Mouse (Mus musculus): ENCODE measurements around the gene Ice1.

DNA sequence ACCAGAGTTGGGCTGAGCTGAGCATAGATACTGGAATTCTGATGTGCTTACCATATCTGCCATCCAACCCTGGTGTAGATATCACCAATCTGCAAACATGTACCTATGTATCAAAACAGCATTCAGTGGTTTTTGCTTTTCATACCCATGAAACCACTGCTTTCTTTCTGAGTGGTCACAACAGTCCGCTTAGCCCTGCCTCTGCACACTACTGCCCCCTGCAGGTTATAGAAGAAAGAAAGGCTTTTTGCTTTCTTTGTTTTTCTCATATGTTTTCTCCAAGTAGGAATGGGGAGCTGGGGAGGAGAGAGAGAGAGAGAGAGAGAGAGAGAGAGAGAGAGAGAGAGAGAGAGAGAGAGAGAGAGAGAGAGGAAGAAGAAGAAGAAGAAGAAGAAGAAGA is 92.2 kb downstream of the Ice1 start:
- TF ChIP-seq POLR2A (IDR thresholded peaks at IDR 0.05; ENCODE audit: low read depth, low read length) (no peak), CTCF (IDR thresholded peaks at IDR 0.05; ENCODE audit: borderline replicate concordance, insufficient read depth, low read length) (0 out of 2 replicates have a peak, but pooled peaks have one; percentile 16)

All from embryonic fibroblast, embryonic 13.5 days (primary cell).